Mouse (Mus musculus): ENCODE measurements at regions not wholly inside any gene's neighbourhood (a gene's known extent, or its start where the extent isn't known, plus 50 kb on each side); places are given as distances from the start of the nearest gene placed in this dataset.

DNA sequence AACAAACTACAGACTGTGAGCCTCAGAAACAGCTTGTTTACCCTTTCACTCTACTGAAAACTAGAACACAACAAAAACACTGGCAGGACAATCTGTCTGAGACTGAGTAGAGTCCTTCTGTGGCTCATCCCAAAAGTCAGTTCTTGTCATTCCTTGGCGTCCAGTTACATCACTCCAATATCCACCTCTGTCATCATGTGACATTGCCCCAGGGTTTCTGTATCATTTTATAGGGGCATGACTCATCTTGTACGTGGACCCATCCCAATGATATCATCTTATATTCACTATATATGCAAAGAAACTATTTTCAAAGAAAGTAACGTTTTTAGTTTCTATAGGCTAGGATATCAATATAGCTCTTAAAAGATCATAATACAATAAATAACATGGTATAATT, 152.3 kb downstream of the Dkk2 start:
- no peaks in the 10 kb centered on the region for H3K4me1 ChIP-seq
- DNase-seq (ENCODE audit: low spot score) = no peak
- no peaks in the 10 kb centered on the region for H3K36me3 ChIP-seq
- H3K27me3 ChIP-seq (ENCODE audit: low read depth, poor library complexity, severe bottlenecking) = no peaks in the 10 kb centered on the region
- no peaks in the 10 kb centered on the region for H3K9me3 ChIP-seq (replicated peaks)
- no peak overlapping the region for H3K4me3 ChIP-seq
- no peak overlapping the region for H3K27ac ChIP-seq
- 80% methylated on average over 3 of the region's 3 CpGs for WGBS

DNA sequence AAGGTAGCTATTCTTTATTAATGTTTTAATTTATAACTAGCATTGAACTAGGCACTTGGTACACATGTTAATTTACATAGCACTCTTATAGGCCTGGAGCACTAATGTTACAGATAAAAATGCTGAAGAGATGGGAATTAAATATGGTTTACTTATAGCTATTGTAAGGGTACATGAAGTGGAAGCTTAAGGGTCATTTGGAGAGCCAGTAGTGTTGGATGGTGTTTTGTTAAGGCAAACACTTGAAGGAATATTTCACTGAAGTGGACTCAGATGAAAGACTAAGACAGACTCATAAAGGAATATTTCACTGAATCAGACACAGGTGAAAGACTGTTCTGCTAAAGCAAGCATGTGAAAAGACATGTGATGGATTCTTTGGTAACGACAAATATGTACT, 172.7 kb downstream of the Dkk2 start:
- Histone ChIP-seq H3K36me3 (no peaks in the 10 kb centered on the region), H3K27me3 (ENCODE audit: low read depth, poor library complexity, severe bottlenecking) (no peaks in the 10 kb centered on the region), H3K27ac (no peak overlapping the region), H3K4me1 (no peaks in the 10 kb centered on the region), H3K4me3 (no peak overlapping the region), H3K9me3 (replicated peaks) (no peaks in the 10 kb centered on the region)
- 87% methylated on average over 1 of the region's 1 CpGs for WGBS
- no peak for DNase-seq (ENCODE audit: low spot score)

DNA sequence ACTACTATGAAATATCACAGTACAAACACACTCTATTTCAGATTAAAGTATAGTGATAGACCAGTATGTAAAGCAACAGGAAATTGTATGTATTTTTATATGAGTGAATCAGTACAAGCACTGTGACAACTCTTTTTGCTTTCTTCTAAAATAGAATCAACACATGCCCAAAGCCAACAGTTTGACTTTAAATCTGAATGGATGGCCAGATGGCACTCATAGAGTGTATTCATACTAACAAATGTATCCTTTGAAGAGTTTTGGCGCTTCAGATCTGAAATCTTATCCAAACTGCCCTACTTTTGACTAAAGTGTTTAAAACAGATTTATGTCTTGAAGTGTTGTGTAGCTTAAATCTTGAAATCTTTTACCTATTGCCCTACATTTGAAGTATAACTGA, 184.5 kb downstream of the Dkk2 start:
- Histone ChIP-seq H3K36me3 (no peaks in the 10 kb centered on the region), H3K4me1 (no peaks in the 10 kb centered on the region), H3K27me3 (ENCODE audit: low read depth, poor library complexity, severe bottlenecking) (no peaks in the 10 kb centered on the region), H3K4me3 (no peak overlapping the region), H3K27ac (no peak overlapping the region), H3K9me3 (replicated peaks) (no peaks in the 10 kb centered on the region)
- WGBS = 87% methylated on average over 1 of the region's 1 CpGs
- no peak for DNase-seq (ENCODE audit: low spot score)

- Histone ChIP-seq H3K9me3 (replicated peaks) (no peaks in the 10 kb centered on the region), H3K27ac (no peak overlapping the region), H3K27me3 (ENCODE audit: low read depth, poor library complexity, severe bottlenecking) (no peaks in the 10 kb centered on the region), H3K36me3 (no peaks in the 10 kb centered on the region), H3K4me3 (no peak overlapping the region), H3K4me1 (no peaks in the 10 kb centered on the region)
- DNase-seq (ENCODE audit: low spot score) = no peak
- 86% methylated on average over 10 of the region's 10 CpGs for WGBS
Measured at GRCm38 (mm10) chr3:132274786-132275185, 189.7 kb downstream of the Dkk2 start.

- Histone ChIP-seq H3K36me3 (no peaks in the 10 kb centered on the region), H3K27ac (no peak overlapping the region), H3K4me1 (no peaks in the 10 kb centered on the region), H3K9me3 (replicated peaks) (no peaks in the 10 kb centered on the region), H3K4me3 (no peak overlapping the region), H3K27me3 (ENCODE audit: low read depth, poor library complexity, severe bottlenecking) (no peaks in the 10 kb centered on the region)
- WGBS = 82% methylated on average over 1 of the region's 1 CpGs
- DNase-seq (ENCODE audit: low spot score) = no peak
Measured at GRCm38 (mm10) chr3:132277771-132278170, 192.7 kb downstream of the Dkk2 start.

GRCm38 (mm10) chr3:132287714-132288113, 202.6 kb downstream of the Dkk2 start:
- WGBS = 19% methylated on average over 3 of the region's 3 CpGs
- DNase-seq (ENCODE audit: low spot score) = no peak
- no peaks in the 10 kb centered on the region for H3K36me3 ChIP-seq
- H3K4me1 ChIP-seq = no peaks in the 10 kb centered on the region
- no peaks in the 10 kb centered on the region for H3K27me3 ChIP-seq (ENCODE audit: low read depth, poor library complexity, severe bottlenecking)
- H3K4me3 ChIP-seq = no peak overlapping the region
- no peak overlapping the region for H3K27ac ChIP-seq
- H3K9me3 ChIP-seq (replicated peaks) = no peaks in the 10 kb centered on the region

- H3K27me3 ChIP-seq (ENCODE audit: low read depth, poor library complexity, severe bottlenecking) = no peaks in the 10 kb centered on the region
Measured at GRCm38 (mm10) chr3:132326961-132327360, 241.9 kb downstream of the Dkk2 start.

GRCm38 (mm10) chr3:132343625-132344024, 258.5 kb downstream of the Dkk2 start:
- no peak overlapping the region for H3K4me3 ChIP-seq
- no peaks in the 10 kb centered on the region for H3K36me3 ChIP-seq
- no peak overlapping the region for H3K27ac ChIP-seq
- 0 out of 2 replicates have a peak, but pooled peaks cover 5% of the 10 kb centered on the region for H3K4me1 ChIP-seq
- DNase-seq (ENCODE audit: low spot score) = no peak
- WGBS = 44% methylated on average over 3 of the region's 3 CpGs
- H3K9me3 ChIP-seq (replicated peaks) = no peaks in the 10 kb centered on the region
- H3K27me3 ChIP-seq (ENCODE audit: low read depth, poor library complexity, severe bottlenecking) = no peaks in the 10 kb centered on the region

More at GRCm38 (mm10) chr3:132326961-132327360, 241.9 kb downstream of the Dkk2 start:
- 76% methylated on average over 4 of the region's 4 CpGs for whole genome bisulfite sequencing
- Histone ChIP-seq H3K9me3 (replicated peaks) (no peaks in the 10 kb centered on the region), H3K36me3 (no peaks in the 10 kb centered on the region), H3K4me1 (peaks cover 8% of the 10 kb centered on the region), H3K27ac (no peak overlapping the region), H3K4me3 (no peak overlapping the region)
- DNase-seq (ENCODE audit: low spot score) = no peak

GRCm38 (mm10) chr3:132345856-132346255, 260.8 kb downstream of the Dkk2 start:
- Histone ChIP-seq H3K36me3 (no peaks in the 10 kb centered on the region), H3K4me1 (0 out of 2 replicates have a peak, but pooled peaks cover 5% of the 10 kb centered on the region), H3K4me3 (no peak overlapping the region), H3K9me3 (replicated peaks) (no peaks in the 10 kb centered on the region), H3K27me3 (ENCODE audit: low read depth, poor library complexity, severe bottlenecking) (no peaks in the 10 kb centered on the region), H3K27ac (no peak overlapping the region)
- DNase-seq (ENCODE audit: low spot score) = no peak
- 81% methylated on average over 1 of the region's 1 CpGs for WGBS

DNA sequence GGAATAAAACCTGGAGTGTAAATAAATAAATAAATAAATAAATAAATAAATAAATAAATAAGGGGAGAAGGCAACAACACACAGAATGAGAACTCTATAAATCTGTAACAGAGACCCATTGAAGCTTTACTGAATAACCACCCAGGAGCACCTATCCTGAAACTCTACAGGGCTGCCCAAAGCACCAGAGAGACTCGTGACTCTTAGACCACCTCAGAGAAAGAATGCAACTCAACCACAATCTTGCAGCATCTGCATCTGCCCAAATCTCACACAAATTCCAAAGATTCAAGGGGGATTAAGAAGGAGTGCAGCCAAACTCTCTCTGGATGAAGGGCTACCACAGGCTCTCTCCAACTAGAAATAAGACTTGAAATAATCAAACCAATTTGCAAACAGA, 264.5 kb downstream of the Dkk2 start:
- DNase-seq (ENCODE audit: low spot score) = no peak
- peaks cover 7% of the 10 kb centered on the region; the same call in 1 of the 2 replicates for H3K4me1 ChIP-seq
- no peak overlapping the region for H3K4me3 ChIP-seq
- no peaks in the 10 kb centered on the region for H3K9me3 ChIP-seq (replicated peaks)
- no peaks in the 10 kb centered on the region for H3K36me3 ChIP-seq
- WGBS = 72% methylated on average over 1 of the region's 1 CpGs
- H3K27ac ChIP-seq = no peak overlapping the region
- H3K27me3 ChIP-seq (ENCODE audit: low read depth, poor library complexity, severe bottlenecking) = no peaks in the 10 kb centered on the region

DNA sequence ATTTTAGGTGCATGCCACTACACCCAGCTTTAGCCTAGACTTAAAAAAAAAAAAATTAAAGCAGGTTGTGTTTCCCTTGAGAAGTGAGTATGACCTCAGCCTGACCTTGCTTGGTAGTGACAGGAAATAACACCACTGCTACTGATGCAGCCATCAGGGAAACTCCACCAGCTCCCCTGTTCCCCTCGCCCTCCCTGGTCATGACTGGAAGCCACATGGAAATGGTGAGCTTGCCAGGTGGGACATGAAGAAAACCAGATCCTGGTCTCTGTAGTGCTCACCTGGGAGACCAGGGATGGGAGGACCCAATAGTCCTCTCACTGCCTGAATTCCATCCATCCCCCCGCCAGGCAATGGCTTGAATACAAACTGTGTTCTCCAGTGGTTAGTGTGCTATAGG, 268.1 kb downstream of the Dkk2 start:
- WGBS = 62% methylated on average over 2 of the region's 2 CpGs
- DNase-seq (ENCODE audit: low spot score) = no peak
- peaks cover 7% of the 10 kb centered on the region; the same call in 1 of the 2 replicates for H3K4me1 ChIP-seq
- no peaks in the 10 kb centered on the region for H3K27me3 ChIP-seq (ENCODE audit: low read depth, poor library complexity, severe bottlenecking)
- H3K4me3 ChIP-seq = no peak overlapping the region
- no peaks in the 10 kb centered on the region for H3K9me3 ChIP-seq (replicated peaks)
- no peak overlapping the region for H3K27ac ChIP-seq
- H3K36me3 ChIP-seq = no peaks in the 10 kb centered on the region

GRCm38 (mm10) chr3:132359596-132359995, 270.0 kb upstream of the Gimd1 start:
- H3K27me3 ChIP-seq (ENCODE audit: low read depth, poor library complexity, severe bottlenecking) = no peaks in the 10 kb centered on the region
- no peaks in the 10 kb centered on the region for H3K4me1 ChIP-seq
- no peaks in the 10 kb centered on the region for H3K9me3 ChIP-seq (replicated peaks)
- 88% methylated on average over 3 of the region's 3 CpGs for whole genome bisulfite sequencing
- no peaks in the 10 kb centered on the region for H3K36me3 ChIP-seq
- DNase-seq (ENCODE audit: low spot score) = no peak
- no peak overlapping the region for H3K27ac ChIP-seq
- H3K4me3 ChIP-seq = no peak overlapping the region

- Histone ChIP-seq H3K4me3 (no peak overlapping the region), H3K36me3 (no peaks in the 10 kb centered on the region), H3K4me1 (peaks cover 8% of the 10 kb centered on the region; the same call in 1 of the 2 replicates), H3K9me3 (replicated peaks) (no peaks in the 10 kb centered on the region), H3K27ac (no peak overlapping the region), H3K27me3 (ENCODE audit: low read depth, poor library complexity, severe bottlenecking) (no peaks in the 10 kb centered on the region)
- WGBS = 86% methylated on average over 4 of the region's 4 CpGs
- DNase-seq (ENCODE audit: low spot score) = no peak
Measured at GRCm38 (mm10) chr3:132375579-132375978, 254.0 kb upstream of the Gimd1 start.

- no peaks in the 10 kb centered on the region for H3K4me1 ChIP-seq
- no peaks in the 10 kb centered on the region for H3K27me3 ChIP-seq (ENCODE audit: low read depth, poor library complexity, severe bottlenecking)
- no peaks in the 10 kb centered on the region for H3K9me3 ChIP-seq (replicated peaks)
- no peak overlapping the region for H3K27ac ChIP-seq
- H3K4me3 ChIP-seq = no peak overlapping the region
- WGBS = 74% methylated on average over 2 of the region's 2 CpGs
- H3K36me3 ChIP-seq = no peaks in the 10 kb centered on the region
- DNase-seq (ENCODE audit: low spot score) = no peak
Measured at GRCm38 (mm10) chr3:132417742-132418141, 211.9 kb upstream of the Gimd1 start.
